Mouse (Mus musculus) cerebellum, adult 2 months (tissue): Measurements from ENCODE around the gene Heca.

Source experiments
- CTCF ChIP-seq: fragments of 200-500 bp; IDR thresholded peaks from 2 replicates; pipeline ENCODE4 v1.5.1; 2011; ENCODE audit warnings: low read depth, mild to moderate bottlenecking, control low read depth, low read length, moderate library complexity, borderline replicate concordance; ENCODE audit not compliant: insufficient read depth
- POLR2A ChIP-seq: fragments of 200-500 bp; IDR thresholded peaks from 2 replicates; pipeline ENCODE4 v1.6.1; 2011; ENCODE audit warnings: low read length, control low read depth, borderline replicate concordance; ENCODE audit not compliant: insufficient read depth

DNA sequence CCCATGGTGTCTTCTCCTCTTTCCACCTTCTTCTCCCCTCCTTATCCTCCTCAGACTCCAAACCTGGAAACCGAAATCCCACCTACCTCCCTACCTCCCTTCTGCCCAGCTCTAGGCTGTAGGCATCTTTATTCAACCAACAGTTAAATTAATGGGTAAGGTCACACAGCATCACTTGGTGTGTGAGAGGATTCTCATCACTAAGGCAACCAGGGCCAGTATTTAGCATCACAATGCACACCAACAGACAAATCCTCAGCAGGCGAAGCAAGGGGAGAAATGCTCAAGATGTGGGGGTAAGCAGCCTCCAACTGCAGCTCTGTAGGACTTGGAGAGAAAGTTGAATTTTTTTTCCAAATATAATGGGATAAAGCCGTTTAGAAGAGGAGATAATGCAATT is 116.8 kb downstream of the Heca start:
- TF ChIP-seq CTCF (no peak), POLR2A (no peak)
